Mouse (Mus musculus) CD4-positive helper T cell, adult 2 months (primary cell): ENCODE measurements around the gene Mindy4.
"Not testable (repeated sequence)": the region's sequence is repeated elsewhere in the genome, so short reads cannot be mapped to it uniquely, and the experiment has no call there.

Experiments
- DNase-seq: peaks from one replicate; pipeline ENCODE4 v3.0.0-alpha.2; 2012; ENCODE audit warnings: low read depth, missing footprints, low spot score

Mindy4 gene

GRCm38 (mm10) chr6:55202913-55203910 lies at the start of gene Mindy4:
Gene Mindy4, plus strand, starts transcription at chr6:55203383.
- peak; percentile 50 for DNase-seq

- DNase-seq, result no peak
Observed at GRCm38 (mm10) chr6:55159256-55159655, 43.9 kb upstream of the Mindy4 start.

GRCm38 (mm10) chr6:55161311-55161761 lies 41.8 kb upstream of the Mindy4 start:
- no peak for DNase-seq

DNA sequence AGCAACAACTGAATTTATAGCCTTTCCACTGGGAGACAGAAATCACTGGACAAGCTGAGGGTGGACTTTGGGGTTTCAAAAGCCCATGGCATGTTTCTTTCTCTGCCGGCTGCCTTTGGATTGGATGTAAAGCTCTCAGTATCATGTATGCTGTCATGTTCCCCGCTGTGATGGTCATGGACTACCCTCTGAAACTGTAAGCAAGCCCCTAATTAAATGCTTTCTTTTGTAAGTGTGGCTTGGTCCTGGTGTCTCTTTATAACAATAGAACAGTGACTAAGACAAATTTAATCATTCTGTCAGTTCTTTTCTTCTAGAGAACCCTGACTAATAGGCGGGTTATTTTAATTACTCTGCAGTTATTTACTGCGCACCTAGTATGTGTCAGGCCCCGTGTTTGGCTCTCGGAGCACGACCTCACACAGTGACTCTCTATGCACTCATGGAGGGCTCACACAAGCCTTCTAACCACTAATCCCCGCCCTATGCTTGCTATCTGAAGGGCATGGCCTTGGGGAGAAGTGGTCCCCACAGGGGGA lies 40.1 kb upstream of the Mindy4 start:
- DNase-seq, result no peak

DNA sequence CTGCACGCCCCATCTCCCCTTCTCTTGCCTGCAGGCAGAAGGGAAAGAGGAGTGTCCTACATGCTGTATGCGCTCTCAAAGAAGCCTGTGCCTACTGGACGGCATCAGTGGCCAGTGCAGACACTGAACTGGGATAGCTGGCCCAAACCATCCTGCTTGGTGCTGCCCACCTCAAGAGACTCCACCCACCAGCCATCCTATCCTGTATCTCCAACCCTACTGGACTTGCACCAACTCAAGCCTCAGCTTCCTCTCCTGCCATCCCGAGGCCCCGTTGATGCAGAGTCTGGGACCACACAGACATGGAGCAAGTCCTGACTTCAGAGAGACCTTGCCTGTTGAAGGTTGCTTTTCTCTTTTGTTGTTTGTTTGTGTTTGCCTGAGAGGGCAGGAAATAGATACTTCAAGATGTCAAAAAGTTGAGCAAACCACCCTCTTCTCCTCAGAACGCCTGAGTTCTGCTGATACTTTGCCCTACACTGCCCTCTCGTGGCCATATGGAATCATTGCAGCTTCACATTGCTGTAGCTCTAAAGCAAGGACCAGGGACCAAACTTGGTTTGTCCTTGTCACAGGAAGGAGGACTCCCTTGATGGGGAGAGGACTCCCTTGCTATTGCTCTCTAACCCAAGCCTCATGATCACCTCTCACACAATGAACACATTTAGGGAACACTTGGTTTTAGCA lies 36.3 kb upstream of the Mindy4 start:
- peak; percentile 71 for DNase-seq

DNA sequence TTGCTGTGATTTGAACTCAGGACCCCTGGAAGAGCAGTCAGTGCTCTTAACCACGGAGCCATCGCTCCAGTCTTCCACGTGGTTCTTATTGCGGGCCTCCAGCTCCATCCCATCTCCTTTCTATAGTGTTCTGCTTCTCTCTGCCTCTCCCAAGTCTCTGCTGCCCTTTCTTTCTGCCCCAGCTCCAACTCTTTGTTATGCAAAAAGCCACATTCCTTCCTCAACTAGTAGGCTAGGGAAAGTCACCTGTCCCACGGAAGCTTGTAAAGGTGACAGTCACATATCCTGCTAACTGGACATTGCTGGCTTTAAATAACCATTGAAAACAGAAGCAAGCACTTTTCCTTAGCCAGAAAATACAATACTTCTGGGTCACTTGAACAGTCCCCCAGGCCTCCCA lies 33.4 kb upstream of the Mindy4 start:
- DNase-seq, result no peak

DNA sequence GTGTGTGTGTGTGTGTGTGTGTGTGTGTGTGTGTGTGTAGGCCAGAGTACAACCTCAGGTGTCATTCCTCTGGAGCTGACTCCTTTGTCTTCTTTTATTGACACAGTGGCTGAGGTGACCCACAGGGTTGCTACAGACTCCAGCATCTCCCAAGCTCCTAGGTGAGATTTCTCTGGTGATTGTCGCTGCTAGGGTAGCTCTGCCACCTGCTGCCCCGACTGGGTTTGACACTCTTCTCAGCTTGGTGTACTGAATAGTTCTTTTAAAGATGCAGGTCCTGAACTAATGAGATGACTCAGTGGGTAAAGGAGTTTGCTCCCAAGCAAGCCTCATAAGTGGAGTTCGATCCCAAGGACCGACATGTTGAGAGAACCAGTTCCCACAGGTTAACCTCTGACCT lies 31.5 kb upstream of the Mindy4 start:
- no peak for DNase-seq

- DNase-seq, result no peak
Observed at GRCm38 (mm10) chr6:55173171-55173570, 30.0 kb upstream of the Mindy4 start.

- no peak for DNase-seq
Observed at GRCm38 (mm10) chr6:55173941-55174349, 29.2 kb upstream of the Mindy4 start.

DNA sequence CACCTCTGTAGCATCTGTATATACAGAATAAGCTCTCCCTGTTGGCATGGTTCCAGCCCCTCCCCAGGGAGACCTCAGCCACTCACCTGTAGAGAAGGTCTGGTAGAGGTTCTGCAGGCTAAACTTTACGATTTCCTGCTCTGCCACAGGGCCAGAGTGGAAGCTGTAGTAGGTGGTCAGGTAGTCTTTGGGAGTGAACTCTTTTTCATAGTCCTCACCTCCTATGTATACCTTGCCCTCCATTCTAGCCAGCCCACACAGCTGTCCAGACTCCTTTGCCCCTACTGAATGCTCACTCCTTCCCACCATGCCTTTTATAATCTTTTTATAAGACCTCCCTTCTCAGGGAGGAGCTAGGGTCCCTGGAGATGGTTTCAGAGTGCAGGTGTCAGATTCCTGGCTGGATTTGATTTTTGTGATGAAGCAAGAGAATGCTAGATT lies 28.4 kb upstream of the Mindy4 start, which contains the start of gene Inmt:
Gene Inmt, minus strand, starts transcription at position 303 of the 441 bp plus-strand sequence.
- DNase-seq, result no peak

DNA sequence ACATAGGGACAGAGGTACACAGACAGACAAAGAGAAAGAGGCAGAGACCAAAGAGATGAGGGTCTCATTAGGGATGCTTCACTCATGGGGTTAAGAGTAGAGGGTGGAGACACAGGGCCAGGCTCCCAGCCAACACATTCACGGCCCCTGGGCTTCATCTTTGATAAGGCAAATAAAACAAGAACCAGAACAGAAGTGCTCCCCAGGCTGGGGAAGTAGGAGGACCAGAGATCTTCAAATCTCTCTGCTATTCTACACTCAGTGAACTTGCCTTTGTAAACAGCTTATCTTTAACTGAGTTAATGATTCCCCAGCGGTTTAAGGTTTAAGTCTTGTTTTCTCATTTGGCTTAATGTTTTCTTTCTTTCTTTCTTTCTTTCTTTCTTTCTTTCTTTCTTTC lies 27.7 kb upstream of the Mindy4 start:
- no peak for DNase-seq

DNA sequence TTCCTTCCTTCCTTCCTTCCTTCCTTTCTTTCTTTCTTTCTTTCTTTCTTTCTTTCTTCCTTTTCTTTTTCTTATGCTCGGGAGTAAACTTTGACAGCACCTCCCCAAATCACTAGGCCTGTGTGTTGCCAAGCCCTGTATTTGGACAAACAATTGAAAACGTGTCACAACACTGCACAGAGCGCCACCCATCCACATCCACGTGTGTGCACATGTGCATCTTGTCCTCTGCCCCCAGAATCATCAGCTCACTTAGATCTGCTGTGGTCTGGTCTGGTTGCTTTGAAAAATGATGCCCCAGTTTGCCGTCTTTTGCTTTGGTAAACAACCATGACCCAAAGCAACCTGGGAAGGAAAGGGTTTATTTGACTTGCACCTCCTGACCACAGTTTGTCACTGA lies 27.3 kb upstream of the Mindy4 start:
- no peak for DNase-seq

DNA sequence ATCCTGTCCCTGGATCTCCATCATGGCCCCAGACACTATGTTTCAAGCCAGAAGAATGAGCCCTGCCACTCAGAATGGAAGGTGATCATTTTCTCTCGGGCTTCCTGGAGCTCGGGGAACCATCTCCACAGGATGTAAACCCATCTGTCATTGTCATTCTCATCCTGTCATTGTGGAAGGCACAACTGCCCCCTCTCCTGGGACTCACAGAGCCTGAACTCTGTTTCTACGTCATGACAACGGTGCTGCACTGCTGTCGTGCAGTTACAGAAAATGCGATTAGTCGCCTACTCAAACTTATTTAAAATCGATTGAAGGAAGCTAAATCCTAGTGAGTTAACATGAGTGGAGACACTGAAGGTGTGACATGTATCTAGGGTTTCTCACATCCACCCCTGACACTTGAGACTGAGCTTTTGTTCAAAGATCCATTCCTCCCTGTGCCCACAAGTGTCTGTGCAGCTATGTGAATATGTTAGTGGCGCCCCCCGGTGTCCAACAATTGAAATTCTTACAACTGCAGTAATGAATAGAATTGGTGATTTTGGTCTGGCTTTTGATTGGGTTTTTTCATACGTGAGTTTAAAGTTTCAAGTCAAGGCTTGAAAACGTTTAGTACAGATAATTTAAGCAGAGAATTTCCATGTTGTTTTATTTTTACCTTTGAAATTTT lies 26.0 kb upstream of the Mindy4 start:
- peak; percentile 19 for DNase-seq

- DNase-seq, result no peak
Observed at GRCm38 (mm10) chr6:55179560-55179959, 23.6 kb upstream of the Mindy4 start.

DNA sequence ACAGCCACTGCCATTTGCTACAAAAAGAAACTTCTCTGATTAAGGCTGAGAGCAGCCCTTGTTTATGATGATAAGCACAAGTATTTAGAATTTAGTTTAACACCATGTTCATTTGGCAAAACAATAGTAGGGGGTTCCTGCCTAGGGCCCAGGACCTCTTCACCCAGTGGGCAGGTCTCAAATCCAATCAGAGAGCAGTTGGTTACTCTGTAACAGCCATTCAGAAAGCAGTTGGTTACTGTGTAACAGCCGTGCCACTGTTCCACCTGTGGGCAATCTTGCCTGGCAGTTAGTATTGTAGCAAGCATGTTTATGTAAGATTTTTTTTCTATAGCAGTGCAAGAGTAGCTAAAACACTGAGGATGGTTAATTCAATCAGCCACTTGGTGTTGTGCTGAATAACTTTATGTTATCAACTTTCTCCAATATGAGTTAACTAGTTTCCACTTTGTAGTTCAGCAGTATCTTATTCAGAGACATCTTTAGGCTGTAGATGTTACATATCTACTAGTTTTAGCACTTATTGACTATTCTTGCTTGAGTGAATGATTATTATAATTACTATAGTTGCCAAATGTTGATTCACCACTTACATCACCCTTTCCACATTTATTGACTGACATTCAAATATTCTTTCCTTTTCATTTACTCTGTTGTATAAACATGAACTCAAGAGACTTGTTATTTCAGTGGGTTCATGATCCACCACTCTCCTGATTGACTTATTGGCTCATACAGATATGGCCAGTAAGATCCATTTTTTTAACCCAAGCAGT lies 20.3 kb upstream of the Mindy4 start:
- DNase-seq, result no peak

GRCm38 (mm10) chr6:55187827-55188226 lies 15.4 kb upstream of the Mindy4 start:
- not testable (repeated sequence) for DNase-seq

- no peak for DNase-seq
Observed at GRCm38 (mm10) chr6:55189406-55189805, 13.8 kb upstream of the Mindy4 start.

DNA sequence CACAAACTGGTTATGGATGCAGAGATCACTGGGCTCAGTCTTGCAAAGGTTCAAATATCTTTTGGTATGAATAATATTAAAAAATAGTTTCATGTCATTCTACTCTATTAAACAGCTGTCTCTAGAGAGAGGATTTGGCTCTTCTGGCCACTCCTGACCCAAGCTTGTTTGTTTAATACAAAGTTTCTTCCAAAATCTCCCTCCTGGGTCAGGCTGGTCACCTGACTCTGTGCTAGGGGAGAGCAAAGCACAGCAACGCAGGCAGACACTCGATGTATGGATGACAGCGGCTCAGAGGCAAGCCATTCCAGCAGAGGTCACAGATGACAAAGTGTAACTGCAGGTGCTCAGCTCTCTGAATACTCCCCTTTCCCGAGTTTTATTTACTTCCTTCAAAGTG lies 11.6 kb upstream of the Mindy4 start:
- DNase-seq, result no peak

DNA sequence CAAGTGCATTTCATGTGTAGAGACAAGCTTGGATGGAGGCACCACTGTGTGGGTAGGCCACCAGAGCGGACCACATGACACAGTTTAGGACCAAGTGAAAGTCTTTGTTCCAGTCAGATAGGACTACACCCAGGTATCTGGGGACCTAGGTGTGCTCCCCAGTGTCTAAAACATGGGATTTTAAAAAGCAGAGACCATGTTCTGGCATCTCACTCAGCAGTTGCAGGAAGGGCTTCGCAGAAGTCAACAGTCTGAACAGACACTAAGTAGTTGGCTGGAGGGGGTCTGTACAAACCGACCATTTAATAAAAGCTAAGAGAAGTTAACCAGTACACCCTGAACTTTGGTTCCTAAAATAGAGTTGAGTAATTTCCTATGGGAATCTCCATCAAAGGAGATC lies 10.0 kb upstream of the Mindy4 start:
- DNase-seq, result no peak

DNA sequence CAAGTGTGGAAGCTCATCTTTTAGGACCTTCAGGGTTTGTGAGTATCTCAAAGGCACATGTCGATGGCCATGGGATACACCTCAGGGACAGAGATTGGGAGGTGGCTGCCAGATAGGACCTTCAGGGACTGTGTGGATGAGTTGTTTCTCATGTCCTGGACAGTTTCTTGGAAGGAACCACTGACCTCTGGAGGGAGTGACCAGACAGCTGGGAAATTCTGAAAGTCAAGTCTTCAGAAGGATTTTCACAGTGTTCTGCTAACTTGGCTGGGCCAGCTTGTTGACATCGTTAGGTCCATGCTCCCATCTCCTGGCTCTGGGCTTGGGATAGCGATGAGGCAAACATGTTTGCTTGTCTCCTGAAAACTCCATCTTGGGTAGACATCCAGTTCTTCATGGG lies 4.1 kb upstream of the Mindy4 start:
- no peak for DNase-seq

GRCm38 (mm10) chr6:55203931-55204330 lies 748 bp downstream of the Mindy4 start:
- DNase-seq, result no peak
